Mouse (Mus musculus) pancreas, adult 10 weeks (tissue): ENCODE data around the gene Gab1. TPM values are rescaled to one million over a fixed set of nuclear protein-coding genes. Genes with fewer than 3 reads are reported as not detected.

Experiments
- polyA plus RNA-seq: library from polyadenylated mRNA; stranded (reverse); fragments of 350-450 nt; fragmentation: Illumina TruSeq; extraction: RNeasy Lipid Tissue Mini Kit (QIAGEN cat#74804); gene quantifications from one replicate; pipeline ENCODE4 v1.2.3, GENCODE M21; 2015; ENCODE audit warnings: low read depth, low replicate concordance; ENCODE audit not compliant: insufficient read depth

Gab1 gene
- polyA plus RNA-seq, result 3.9 TPM

GRCm38 (mm10) chr8:80880196-80881106 is at the start of gene Gab1:
Gene Gab1, minus strand, starts transcription at chr8:80880519.

GRCm38 (mm10) chr8:80739155-80739924 is 141.0 kb downstream of the Gab1 start, which contains the start of gene Smarca5:
Gene Smarca5, minus strand, starts transcription at chr8:80739497.

Other genes starting within 250 kb of the Gab1 start
- gene Smarca5, start 141.0 kb downstream of the Gab1 start, polyA plus RNA-seq, result 5.8 TPM
- 2.6 TPM for gene Usp38, start 134.4 kb upstream of the Gab1 start, polyA plus RNA-seq